Mouse (Mus musculus): ENCODE results near the gene Gnl1.
"Not testable (repeated sequence)": the region's sequence is repeated elsewhere in the genome, so short reads cannot be mapped to it uniquely, and the experiment has no call there.

Gnl1 gene

DNA sequence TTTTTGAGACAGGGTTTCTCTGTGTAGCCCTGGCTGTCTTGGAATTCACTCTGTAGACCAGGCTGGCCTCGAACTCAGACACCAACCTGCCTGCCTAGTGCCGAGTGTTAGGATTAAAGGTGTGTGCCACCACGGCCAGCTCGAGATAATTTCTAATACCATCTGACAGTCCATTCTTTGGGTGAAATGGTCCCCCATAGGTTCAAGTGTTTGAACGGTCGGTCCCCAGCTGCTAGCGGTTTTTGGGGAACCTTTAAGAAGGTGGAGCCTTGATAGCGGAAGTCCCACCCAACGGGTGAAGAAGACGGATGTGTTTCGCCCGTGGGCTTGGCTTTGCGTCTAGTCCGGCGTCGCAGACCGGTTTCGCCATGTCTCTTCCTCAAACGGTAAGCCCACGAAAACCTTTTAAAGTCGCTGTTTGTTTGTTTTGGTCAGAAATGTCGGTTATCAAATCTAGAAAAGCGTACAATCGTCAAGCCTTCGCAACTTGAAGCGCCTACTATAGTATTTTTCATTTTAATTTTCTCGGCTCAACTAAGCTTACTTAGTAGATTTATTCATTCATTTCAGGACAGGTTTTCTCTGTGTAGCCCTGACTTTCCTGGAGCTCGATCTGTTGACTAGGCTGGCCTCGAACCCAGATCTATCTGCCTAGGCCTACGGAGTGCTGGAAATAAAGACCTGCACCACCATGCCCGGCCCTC lies 14.7 kb downstream of the Gnl1 start:
- peak; percentile 89 for DNase-seq (ENCODE audit: low read depth, low spot score)

DNA sequence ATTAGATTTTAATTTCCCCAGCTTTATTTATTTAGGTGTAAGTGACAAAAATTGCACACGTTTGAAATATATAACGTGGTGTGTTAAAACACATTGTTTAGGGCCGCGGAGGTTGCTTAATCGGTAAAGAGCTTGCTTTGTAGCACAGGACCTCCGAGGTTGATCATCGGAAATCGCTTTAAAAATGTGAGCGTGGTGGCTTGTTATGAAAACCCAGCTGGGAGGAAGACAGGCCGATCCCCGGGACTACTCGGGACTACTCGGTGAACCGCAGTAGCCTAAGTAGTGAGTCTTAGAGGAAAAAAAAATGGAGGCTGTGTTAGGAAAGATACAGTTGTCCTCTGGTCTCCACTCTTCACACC lies 15.2 kb downstream of the Gnl1 start:
- no peak for DNase-seq (ENCODE audit: low read depth, low spot score)

DNA sequence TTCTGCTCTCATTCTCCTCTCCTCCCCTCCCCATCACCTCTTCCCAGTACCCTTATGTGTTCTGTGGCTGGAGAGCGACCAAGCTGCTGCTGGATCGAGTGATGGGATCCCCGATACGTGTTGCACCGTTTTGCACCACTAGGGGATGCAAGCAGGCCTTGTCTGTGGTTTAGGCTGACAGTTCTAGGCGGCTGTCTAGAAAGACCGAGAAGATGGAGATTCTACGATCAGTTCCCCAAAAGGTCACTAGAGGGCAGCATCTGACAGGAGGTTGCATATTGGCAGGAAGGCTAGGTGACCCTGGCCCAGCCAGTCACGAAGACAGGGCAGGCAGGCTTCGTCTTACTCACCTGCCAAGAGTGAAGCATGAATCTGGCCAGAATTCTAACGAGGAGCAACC lies 17.3 kb downstream of the Gnl1 start:
- peak; percentile 98 for DNase-seq (ENCODE audit: low read depth, low spot score)

DNA sequence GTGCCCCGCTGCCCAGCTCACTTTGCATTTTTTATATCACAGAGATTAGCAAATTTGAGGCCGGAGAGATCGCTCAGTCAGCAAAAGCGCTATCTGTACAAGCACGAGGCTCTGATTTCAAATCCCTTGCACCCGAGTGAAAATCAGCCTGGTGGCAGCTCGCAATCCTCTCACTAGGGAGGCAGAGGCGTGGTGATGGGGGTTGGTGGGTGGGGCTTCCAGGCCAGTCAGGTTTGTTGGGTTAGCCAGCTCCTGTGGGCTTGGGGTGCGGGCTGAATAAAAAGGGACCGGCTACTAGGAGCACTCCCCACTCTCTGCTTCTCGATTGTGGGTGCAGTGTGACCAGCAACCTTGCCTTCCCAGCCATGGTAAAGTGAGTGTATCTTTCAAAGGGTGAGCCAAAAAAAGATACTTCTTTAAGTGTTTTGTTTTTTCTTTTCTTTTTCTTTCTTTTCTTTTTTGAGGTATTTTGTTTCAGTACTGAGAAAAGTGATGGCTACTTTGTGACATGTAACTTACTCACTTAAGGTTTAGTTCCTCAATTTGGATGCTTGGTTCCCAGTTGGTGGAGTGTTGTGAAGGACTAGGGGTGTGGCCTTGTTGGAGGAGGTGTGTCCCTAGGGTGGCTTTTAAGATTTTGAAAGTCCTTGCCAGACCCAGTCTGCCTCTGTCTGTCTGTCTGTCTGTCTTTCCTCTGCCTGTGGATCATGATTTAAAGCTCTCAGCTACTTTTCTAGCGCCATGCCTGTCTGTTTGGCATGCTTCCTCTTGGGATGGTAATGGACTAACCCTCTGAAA lies 18.3 kb downstream of the Gnl1 start:
- DNase-seq (ENCODE audit: low read depth, low spot score): peak; percentile 77

DNA sequence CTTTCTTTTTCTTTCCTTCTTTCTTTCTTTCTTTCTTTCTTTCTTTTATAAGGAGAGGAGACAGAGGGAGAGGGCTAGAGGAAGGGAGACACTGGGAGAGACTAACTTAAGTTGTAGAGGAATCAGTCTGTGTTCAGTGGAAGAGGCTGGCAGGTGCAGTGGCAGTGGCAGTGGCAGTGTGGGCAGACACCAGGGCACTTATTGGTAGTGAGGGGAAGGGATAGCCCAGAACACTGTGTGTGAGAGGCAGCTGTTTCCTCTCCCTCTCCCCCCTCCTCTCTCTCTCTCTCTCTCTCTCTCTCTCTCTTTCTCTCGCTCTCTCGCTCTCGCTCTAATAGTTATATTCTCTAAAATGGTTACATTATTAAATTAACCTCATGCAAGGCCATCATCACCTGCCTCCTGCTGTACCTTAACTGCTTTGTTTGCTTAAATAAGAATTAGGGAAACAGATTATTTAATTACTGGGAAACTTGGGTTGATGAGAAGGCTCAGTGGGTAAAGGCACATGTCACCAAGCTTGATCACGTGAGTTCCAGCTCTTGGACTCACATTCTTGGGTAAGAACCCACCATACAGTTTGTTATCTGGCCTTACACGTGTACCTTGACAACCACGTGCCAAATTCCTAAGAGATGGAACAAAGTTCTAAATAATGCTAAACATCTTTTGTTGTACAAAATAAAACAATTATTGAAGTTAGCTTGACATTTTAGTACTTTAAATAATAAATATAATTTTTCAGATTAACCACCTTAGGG lies 19.1 kb downstream of the Gnl1 start:
- no peak for DNase-seq (ENCODE audit: low read depth, low spot score)

DNA sequence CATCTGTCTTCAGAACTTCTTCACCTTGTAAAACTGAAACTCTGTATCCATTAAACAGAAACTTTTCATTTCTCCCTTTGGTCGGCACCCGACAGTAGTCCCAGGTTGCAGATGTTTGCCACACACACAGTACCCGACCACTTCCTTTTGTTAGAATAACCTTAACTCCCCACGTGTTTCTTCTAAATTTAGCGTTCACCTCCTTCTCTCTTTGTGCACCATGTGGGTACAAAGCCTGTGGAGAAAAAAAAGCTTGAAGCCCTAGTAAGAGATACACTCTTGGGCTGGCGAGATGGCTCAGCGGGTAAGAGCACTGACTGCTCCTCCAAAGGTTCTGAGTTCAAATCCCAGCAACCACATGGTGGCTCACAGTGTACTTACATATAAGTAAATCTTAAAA lies 19.7 kb downstream of the Gnl1 start:
- DNase-seq (ENCODE audit: low read depth, low spot score): no peak

DNA sequence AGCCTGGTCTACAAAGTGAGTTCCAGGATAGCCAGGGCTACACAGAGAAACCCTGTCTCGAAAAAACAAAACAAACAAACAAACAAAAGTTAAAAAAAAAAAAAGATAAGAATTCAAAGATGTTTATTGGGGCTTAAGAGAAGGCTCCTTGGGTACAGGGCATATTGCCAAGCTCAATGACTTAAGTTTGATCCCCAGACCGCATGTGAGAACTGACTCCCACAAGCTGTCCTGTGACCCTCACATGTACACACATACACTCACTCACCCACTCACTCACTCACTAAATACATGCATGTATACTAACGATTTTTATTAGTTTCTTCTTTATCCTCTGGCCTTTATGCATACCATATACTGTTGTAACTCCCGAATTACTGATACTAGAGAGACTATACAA lies 20.7 kb downstream of the Gnl1 start:
- no peak for DNase-seq (ENCODE audit: low read depth, low spot score)

DNA sequence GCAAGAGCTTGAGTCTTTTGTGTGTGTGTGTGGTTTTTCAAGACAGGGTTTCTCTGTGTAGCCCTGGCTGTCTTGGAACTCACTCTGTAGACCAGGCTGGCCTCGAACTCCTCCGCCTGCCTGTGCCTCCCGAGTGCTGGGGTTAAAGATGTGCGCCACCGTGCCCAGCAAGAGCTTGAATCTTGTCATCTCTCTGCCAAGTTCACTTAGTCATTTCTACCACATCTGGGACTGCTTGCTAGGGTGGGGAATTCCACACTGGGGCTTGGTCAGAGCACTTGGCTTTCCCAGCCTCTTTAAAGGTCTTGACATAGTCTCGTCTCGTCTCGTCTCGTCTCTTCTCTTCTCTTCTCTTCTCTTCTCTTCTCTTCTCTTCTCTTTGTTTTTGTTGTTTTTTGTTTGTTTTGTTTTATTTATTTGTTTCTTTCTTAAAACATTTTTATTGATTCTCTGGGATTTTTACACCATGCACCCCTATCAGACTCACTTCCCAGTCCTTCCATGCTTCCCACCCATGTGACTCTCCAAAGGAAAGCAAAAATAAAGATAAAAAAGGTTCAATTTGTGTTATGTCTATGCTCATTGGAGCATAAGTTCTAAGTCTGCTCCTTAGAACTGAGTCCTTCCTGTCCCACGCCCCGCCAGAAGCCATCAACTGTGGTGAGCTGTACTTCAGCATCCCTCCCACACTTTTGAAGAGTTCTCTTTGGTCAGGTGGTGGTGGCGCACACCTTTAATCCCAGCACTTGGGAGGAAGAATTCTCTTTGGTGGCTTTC lies 21.7 kb downstream of the Gnl1 start:
- peak; percentile 45 for DNase-seq (ENCODE audit: low read depth, low spot score)

DNA sequence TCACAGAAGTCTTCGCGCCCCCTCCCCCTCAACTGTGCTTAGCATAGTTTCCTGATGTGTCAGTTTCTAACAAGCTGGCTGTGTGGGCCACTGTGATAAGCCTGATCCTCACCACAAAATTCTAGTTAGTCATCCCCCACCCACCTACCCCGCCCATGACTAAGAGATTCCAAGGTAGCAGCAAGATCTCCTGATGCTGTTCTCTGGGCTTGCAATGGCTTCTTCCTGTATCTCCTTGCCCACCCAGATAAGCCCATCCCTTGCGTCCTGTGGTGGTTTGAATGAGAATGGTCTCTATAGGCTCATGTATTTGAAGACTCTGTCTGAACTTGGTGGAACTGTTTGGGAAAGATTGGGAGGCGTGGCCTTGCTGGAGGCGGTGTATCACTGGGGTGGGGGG lies 22.3 kb downstream of the Gnl1 start:
- peak; percentile 91 for DNase-seq (ENCODE audit: low read depth, low spot score)

DNA sequence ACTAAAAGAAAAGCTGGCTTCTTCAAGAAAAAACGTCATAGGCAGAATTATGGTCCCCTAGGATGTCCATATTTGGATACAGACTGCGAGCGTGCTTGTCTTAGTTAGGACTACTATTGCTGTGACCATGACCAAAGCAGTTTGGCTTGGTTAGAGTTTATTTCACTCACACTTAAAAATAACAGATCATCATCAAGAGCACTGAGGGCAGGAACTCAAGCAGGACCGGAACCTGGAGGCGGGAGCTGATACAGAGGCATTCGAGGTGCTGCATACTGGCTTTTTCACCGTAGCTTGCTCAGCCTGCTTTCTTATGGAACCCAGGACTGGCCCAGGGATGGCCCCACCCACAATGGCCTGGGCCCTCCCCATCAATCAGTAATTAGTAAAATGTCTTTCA lies 23.7 kb downstream of the Gnl1 start:
- no peak for DNase-seq (ENCODE audit: low read depth, low spot score)

DNA sequence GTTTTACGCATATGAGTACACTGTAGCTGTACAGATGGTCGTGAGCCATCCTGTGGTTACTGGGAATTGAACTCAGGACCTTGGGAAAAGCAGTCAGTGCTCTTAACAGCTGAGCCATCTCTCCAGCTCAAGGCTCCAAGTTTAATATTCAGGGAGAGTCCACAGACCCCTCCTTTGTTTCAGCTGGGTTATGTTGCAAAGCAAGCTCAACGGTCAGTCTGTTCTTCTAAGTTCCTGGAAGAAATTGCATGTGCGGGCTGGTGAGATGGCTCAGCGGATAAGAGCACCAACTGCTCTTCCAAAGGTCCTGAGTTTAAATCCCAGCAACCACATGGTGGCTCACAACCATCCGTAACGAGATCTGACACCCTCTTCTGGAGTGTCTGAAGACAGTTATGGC lies 24.8 kb downstream of the Gnl1 start:
- not testable (repeated sequence) for DNase-seq (ENCODE audit: low read depth, low spot score)

DNA sequence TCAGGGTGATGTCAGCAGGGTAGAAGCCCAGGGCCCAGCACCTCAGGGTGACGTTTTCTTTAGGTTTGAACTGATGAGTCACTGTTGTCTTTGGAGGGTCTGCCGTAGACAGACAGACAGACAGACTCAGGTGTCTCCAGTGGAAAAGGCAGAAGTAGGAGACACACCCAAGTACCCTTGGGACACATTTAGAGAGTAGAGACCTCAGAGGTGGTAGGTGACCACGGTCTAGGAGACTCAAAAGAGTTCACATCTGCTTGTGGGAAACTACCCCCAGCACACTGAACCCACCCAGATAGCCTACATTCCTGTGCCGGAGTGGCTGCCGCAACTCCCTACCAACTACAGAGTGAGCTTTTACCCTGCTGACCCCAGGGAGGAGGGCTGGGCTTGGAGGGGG lies 35.3 kb downstream of the Gnl1 start:
- DNase-seq (ENCODE audit: low read depth, low spot score): no peak

DNA sequence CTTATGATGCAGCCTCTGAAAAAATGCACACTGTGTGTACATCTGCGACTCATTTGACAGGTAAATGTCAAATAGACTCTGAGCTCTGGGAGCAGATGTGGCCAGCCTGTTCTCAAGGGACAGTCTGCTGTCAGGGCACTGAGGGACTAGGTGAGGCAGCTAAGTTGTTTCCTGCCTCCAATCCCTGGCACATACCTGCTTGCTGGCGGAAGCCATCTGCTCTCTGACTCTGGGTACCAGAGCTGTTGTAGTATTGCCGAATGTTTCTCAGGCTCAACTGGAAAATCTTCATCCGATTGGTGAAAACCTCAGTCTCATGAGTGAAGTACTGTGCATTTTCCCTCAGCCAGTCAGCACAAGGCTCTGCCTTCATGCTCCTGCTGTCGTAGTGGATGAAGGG lies 37.4 kb downstream of the Gnl1 start:
- no peak for DNase-seq (ENCODE audit: low read depth, low spot score)

DNA sequence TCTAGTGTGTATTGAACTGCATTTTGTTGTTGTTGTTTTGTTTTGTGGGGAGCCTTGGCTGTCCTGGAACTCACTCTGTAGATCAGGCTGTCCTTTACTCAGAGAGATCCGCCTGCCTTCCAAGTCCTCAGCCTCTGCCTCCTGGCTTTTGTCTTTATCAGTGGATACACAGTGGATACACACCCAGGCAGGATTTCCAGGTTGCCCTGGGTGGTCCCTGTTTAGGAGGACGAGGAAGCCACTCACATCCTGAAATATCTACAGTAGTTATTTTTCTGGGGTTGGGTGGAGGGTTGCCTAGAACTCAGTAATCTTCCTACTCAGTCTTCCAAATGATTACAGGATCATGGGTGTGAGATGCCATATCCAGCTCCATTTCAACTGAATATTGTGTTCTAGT lies 39.3 kb downstream of the Gnl1 start:
- no peak for DNase-seq (ENCODE audit: low read depth, low spot score)

DNA sequence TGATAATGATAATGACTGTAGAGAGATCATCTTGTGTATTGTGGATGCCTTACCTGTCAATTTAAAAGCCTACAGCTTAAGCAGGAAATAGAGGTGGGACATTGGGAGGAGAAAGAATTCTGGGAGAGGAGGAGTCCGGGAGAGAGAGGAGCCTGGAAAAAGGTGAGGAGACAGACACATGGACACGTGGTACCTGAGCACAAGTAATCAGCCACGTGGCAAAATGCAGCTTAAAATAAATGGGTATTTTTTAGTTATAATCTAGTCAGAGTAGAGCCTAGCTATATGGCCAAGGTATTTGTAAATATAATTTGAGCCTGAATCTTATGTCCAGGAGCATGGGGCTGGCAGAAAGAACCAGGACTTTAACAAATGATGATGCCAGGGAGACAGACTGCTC lies 39.9 kb downstream of the Gnl1 start:
- DNase-seq (ENCODE audit: low read depth, low spot score): no peak

DNA sequence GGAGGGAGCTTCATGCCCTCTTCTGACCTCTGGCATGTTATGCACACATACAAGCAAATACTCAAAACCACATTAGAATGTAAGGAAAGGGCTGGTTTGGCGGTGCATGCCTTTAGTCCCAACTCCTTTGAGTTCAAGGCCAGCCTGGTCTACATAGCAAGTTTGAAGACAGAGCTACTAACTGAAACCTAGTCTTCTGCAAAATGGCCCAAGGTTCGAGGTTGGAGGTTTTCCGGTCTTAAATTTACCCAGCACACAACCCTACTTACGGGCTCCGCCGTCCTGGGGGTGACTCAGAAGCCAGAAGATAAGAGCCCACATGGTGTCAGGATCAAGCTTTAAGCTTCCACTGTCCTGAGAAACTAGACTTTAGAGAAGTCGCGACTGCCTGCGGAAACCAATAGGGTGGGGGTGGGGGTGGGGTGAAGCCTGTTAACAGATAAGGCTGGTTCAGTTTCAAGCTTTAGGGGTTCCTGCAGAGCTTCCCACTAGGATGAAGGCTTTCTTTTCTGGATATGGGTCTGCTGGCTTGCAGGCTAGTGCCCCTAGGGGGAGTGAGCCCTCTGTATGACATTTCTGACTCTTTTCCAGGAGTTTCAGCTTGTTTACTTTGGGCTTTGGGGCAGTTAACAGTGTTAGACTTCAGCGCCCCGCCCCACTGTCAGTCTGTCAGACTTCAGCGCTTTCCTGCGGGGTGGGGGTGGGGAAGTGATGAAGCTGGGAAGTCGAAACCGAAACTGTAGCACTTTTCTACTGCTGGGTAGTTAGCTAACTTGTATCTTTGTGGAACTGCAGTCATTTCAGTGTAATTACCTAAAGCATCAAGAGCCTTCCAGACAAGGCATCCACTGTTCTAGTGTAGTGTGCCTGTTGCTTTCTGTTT lies 40.8 kb downstream of the Gnl1 start, which contains the start of gene H2-T24:
H2-T24 (minus strand) TSS at position 370 of the 883 bp plus-strand sequence.
- DNase-seq (ENCODE audit: low read depth, low spot score): peak; percentile 94

DNA sequence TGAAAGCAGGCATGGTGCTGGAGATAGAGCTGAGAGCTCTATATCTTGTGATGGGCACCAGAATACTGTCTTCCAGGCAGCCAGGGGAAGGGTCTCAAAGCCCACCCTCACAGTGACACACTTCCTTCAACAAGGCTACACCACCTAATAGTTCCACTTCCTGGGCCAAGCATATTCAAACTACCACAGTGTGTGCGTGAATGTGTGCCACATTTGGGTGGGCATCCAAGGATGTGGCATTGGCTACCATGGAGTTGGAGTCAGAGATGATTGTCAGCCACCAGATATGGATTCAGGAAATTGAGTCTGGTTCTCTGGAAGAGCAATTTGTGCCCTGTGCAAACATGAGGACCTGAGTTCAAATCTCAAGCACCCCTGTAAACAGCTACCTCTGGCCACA lies 41.7 kb downstream of the Gnl1 start:
- no peak for DNase-seq (ENCODE audit: low read depth, low spot score)

DNA sequence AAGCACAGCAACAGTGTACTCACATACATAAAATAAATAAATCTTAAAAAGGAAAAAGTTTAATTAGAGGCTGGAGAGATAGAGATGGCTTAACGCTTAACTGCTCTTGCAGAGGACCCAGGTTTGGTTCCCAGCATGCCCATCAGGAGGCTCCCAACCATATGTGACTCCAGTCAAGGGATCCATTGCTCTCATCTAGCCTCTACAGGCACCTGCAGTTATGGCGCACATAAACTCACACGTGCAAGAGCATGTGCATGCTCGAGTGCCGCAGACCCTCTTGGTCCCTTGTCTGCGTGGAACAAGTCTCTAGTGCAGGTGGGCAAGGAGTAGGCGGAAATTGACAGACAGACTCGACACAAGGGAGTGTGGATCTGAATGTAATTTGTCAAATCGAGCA lies 42.4 kb downstream of the Gnl1 start:
- DNase-seq (ENCODE audit: low read depth, low spot score): no peak

DNA sequence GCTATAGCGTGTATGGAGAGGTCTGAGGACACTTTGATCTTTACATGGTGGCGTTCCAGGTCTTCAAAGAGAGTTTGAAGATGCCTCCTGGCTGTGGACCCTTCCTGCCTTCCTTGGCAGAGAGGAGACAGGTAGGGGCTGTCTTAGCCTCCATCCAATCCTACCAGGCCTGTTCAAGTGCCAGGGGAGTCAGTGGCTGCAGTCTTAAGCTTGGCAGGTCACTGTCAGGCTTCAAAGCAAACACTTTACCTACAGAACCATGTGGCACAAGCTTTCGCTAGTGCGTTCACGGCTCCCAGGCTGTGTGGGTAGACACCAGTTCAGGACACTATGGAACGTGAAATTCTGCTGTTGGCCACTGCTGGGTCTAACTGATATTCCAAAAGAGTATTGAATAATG lies 43.3 kb downstream of the Gnl1 start:
- DNase-seq (ENCODE audit: low read depth, low spot score): no peak

DNA sequence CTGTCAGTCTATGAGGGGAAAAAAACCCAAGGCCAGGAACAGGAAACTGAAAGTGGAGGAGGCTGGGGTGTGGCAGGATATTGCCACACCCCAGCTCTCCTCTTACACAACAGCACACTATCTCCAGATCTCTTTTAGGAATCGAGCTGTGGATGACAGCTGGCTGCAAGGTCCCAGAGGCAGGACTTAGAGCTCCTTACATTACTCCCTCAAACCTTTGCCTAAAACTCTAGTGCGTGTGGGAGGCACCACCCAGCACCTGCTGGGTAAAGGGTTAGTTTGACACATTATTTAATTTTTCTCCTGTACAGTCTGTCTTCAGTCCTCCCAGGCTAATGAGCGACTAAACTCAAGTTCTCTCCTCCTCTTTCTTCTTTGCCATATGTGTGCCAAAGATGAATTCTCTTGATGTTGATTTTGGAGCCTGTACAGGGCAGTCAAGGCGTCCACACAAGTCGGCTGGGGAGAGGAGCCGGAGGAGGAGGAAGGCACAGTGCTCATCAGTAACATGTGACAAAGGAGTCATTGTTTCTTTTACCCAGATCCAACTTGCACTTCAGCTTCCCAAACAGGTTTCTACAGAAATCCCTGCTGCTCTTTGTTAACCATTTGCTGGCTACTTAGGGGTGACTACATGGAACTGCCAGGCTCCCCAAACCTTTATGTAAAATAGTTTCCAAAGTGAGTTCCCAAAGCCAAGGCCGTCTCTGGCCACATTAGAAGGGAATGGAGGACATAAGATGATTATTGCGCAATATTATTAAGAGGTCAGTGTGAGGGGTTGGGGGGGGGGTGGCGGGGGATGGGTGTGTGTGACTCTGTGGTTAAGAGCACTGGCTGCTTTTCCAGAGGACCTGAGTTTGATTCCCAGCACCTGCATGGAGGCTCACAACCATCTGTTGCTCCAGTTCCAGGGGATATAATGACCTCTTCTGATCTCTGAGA lies 44.3 kb downstream of the Gnl1 start:
- peak; percentile 28 for DNase-seq (ENCODE audit: low read depth, low spot score)

Data from R1 (cell line).